Mouse (Mus musculus): ENCODE results near the gene Slco2a1. TPM values are rescaled to one million over a fixed set of nuclear protein-coding genes. Genes with fewer than 3 reads are reported as not detected.

The Slco2a1 gene
- polyA plus RNA-seq, 1 experiment = 2.4 TPM

- H3K4me1 ChIP-seq (ENCODE audit: control insufficient read depth, insufficient read depth, low read length) = no peaks in the 10 kb centered on the region
- no peak overlapping the region for H3K4me3 ChIP-seq (ENCODE audit: control insufficient read depth, low read depth, low read length)
- no peak for TF ChIP-seq POLR2A (IDR thresholded peaks at IDR 0.05; ENCODE audit: control insufficient read depth, low read depth, low read length)
- TF ChIP-seq CTCF (IDR thresholded peaks at IDR 0.05; ENCODE audit: control insufficient read depth, insufficient read depth, insufficient replicate concordance, low read depth, low read length) = no peak
- no peak overlapping the region for H3K27ac ChIP-seq (ENCODE audit: control insufficient read depth, insufficient read depth, low read depth, low read length)
- H3K27me3 ChIP-seq (ENCODE audit: control insufficient read depth, insufficient read depth, low read length) = no peaks in the 10 kb centered on the region
- no peaks in the 10 kb centered on the region for H3K36me3 ChIP-seq (ENCODE audit: control insufficient read depth, insufficient read depth, low read length)
These were observed 151.0 kb downstream of the Slco2a1 start for GRCm38 (mm10) chr9:103139481-103139880.

GRCm38 (mm10) chr9:103140384-103140783 is 151.9 kb downstream of the Slco2a1 start:
- H3K4me1 ChIP-seq (ENCODE audit: control insufficient read depth, insufficient read depth, low read length) = no peaks in the 10 kb centered on the region
- no peaks in the 10 kb centered on the region for H3K36me3 ChIP-seq (ENCODE audit: control insufficient read depth, insufficient read depth, low read length)
- no peaks in the 10 kb centered on the region for H3K27me3 ChIP-seq (ENCODE audit: control insufficient read depth, insufficient read depth, low read length)
- TF ChIP-seq POLR2A (IDR thresholded peaks at IDR 0.05; ENCODE audit: control insufficient read depth, low read depth, low read length) = no peak
- TF ChIP-seq CTCF (IDR thresholded peaks at IDR 0.05; ENCODE audit: control insufficient read depth, insufficient read depth, insufficient replicate concordance, low read depth, low read length) = no peak
- no peak overlapping the region for H3K27ac ChIP-seq (ENCODE audit: control insufficient read depth, insufficient read depth, low read depth, low read length)
- H3K4me3 ChIP-seq (ENCODE audit: control insufficient read depth, low read depth, low read length) = no peak overlapping the region

GRCm38 (mm10) chr9:103141266-103141665 is 152.8 kb downstream of the Slco2a1 start:
- Histone ChIP-seq H3K4me3 (ENCODE audit: control insufficient read depth, low read depth, low read length) (no peak overlapping the region), H3K27ac (ENCODE audit: control insufficient read depth, insufficient read depth, low read depth, low read length) (no peak overlapping the region), H3K27me3 (ENCODE audit: control insufficient read depth, insufficient read depth, low read length) (no peaks in the 10 kb centered on the region), H3K36me3 (ENCODE audit: control insufficient read depth, insufficient read depth, low read length) (no peaks in the 10 kb centered on the region), H3K4me1 (ENCODE audit: control insufficient read depth, insufficient read depth, low read length) (no peaks in the 10 kb centered on the region)
- TF ChIP-seq POLR2A (IDR thresholded peaks at IDR 0.05; ENCODE audit: control insufficient read depth, low read depth, low read length) (no peak), CTCF (IDR thresholded peaks at IDR 0.05; ENCODE audit: control insufficient read depth, insufficient read depth, insufficient replicate concordance, low read depth, low read length) (no peak)

- Histone ChIP-seq H3K27ac (ENCODE audit: control insufficient read depth, insufficient read depth, low read depth, low read length) (no peak overlapping the region), H3K36me3 (ENCODE audit: control insufficient read depth, insufficient read depth, low read length) (no peaks in the 10 kb centered on the region), H3K27me3 (ENCODE audit: control insufficient read depth, insufficient read depth, low read length) (no peaks in the 10 kb centered on the region), H3K4me3 (ENCODE audit: control insufficient read depth, low read depth, low read length) (no peak overlapping the region), H3K4me1 (ENCODE audit: control insufficient read depth, insufficient read depth, low read length) (no peaks in the 10 kb centered on the region)
- TF ChIP-seq POLR2A (IDR thresholded peaks at IDR 0.05; ENCODE audit: control insufficient read depth, low read depth, low read length) = no peak
- TF ChIP-seq CTCF (IDR thresholded peaks at IDR 0.05; ENCODE audit: control insufficient read depth, insufficient read depth, insufficient replicate concordance, low read depth, low read length) = no peak
These were observed 155.4 kb downstream of the Slco2a1 start for GRCm38 (mm10) chr9:103143881-103144280.

- H3K27ac ChIP-seq (ENCODE audit: control insufficient read depth, insufficient read depth, low read depth, low read length) = no peak overlapping the region
- no peak overlapping the region for H3K4me3 ChIP-seq (ENCODE audit: control insufficient read depth, low read depth, low read length)
- H3K27me3 ChIP-seq (ENCODE audit: control insufficient read depth, insufficient read depth, low read length) = no peaks in the 10 kb centered on the region
- no peaks in the 10 kb centered on the region for H3K4me1 ChIP-seq (ENCODE audit: control insufficient read depth, insufficient read depth, low read length)
- TF ChIP-seq CTCF (IDR thresholded peaks at IDR 0.05; ENCODE audit: control insufficient read depth, insufficient read depth, insufficient replicate concordance, low read depth, low read length) (no peak), POLR2A (IDR thresholded peaks at IDR 0.05; ENCODE audit: control insufficient read depth, low read depth, low read length) (no peak)
- H3K36me3 ChIP-seq (ENCODE audit: control insufficient read depth, insufficient read depth, low read length) = no peaks in the 10 kb centered on the region
These were observed 156.8 kb downstream of the Slco2a1 start for GRCm38 (mm10) chr9:103145351-103145750.

Other genes with a start within 250 kb of the Slco2a1 start
- 8.2 TPM in 2 replicates for gene Ryk, start 153.8 kb upstream of the Slco2a1 start, polyA plus RNA-seq (2012; rRNA removed)
- gene Rab6b, start 123.1 kb downstream of the Slco2a1 start, polyA plus RNA-seq (2012; rRNA removed) = 1.1 and 2.1 TPM in 2 replicates
- gene Srprb, start 213.4 kb downstream of the Slco2a1 start, polyA plus RNA-seq (2012; rRNA removed) = 41.1 and 42.6 TPM in 2 replicates
- 2.8 and 4.7 TPM in 2 replicates for gene Gm20425, start 241.6 kb downstream of the Slco2a1 start, polyA plus RNA-seq (2012; rRNA removed)
- 14.8 and 24.0 TPM in 2 replicates for gene Trf, start 241.7 kb downstream of the Slco2a1 start, polyA plus RNA-seq (2012; rRNA removed)